Mouse (Mus musculus) stomach, postnatal 0 days (tissue): ENCODE measurements at regions not wholly inside any gene's neighbourhood (a gene's known extent, or its start where the extent isn't known, plus 50 kb on each side); places are given as distances from the start of the nearest gene placed in this dataset.

Source experiments
- CTCF ChIP-seq: IDR thresholded peaks from 2 replicates; pipeline ENCODE4 v1.5.1; 2016; ENCODE audit warnings: antibody characterized with exemption, low read depth, mild to moderate bottlenecking, moderate library complexity
- EP300 ChIP-seq: optimal IDR thresholded peaks from 2 replicates; pipeline ENCODE3; 2016; ENCODE audit warnings: antibody characterized with exemption

DNA sequence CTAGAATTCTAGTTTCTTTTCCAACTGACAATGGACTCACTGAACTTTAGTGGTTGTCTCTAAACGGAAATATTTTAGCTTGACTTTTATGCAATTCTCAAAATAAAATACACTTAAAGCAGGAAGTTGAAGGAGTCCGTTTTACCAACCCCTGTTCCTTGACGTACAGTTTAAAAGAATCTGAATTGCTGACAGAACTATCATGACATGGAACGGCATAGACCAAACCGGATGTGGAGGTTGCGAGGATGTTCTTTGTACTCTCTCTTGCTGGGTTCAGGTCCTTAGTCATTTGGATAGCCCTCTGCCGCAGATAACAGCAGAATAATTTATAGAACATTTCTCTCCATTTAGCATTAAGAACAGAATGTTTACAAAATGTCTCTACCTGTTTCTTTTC, 673.6 kb upstream of the Ptbp2 start:
- no peak for TF ChIP-seq CTCF
- no peak for TF ChIP-seq EP300
